Mouse (Mus musculus): ENCODE data around the gene Pknox1.

Pknox1 gene

DNA sequence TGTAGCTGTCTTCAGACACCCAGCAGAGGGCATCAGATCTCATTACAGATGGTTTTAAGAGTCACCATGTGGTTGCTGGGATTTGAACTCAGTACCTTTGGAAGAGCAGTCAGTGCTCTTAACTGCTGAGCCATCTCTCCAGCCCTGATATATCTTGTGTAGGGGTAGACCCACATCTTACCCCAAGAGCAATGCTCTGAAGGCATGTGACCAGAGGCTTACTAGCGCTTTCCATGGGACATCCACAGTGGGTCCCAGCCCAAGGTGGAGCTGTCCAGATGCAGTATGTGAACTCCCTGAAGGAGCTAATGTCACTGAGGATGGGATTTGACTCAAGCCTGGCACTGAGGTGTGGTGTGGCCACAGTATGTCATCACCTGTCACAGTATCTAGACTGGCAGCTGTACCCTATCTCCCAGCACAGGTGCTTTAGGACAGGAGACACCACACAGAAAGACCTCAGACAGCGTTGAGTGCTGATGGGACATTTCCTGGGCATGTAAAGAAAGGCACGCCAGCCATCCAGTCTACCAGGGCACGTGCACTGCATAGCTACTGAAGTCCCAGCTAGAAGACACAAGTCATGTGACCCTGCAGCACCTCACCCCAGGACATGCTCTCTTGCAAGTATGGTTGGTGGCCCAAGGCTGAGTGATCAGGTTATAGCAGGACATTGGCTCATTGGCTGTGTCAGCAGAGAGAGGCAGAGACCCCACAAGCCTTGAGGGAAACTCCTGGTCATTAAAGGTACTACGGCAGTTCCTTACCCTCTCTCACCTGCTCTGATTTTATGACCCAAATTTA lies 81.9 kb downstream of the Pknox1 start:
- DNase-seq (ENCODE audit: low read depth, low spot score), result no peak

DNA sequence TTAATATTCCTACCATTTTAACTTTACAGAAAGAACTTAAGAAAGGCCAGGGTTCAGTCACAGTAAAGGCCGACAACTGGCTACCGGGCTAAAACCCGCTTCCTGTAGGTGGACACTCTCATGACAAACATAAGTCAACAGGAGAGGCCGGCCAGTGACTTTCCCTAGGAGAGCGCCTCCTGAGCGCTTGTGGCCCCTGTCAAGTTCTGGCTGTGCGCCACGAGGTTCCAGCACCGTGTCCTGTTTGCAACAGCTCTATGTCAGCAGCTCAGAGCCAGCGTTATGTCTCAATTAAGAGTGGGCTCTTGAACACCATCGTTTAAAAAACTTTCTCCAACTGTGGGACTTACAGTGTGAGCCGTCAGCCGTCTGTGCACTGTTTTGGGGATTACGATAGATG lies 87.6 kb downstream of the Pknox1 start:
- DNase-seq (ENCODE audit: low read depth, low spot score), result no peak

DNA sequence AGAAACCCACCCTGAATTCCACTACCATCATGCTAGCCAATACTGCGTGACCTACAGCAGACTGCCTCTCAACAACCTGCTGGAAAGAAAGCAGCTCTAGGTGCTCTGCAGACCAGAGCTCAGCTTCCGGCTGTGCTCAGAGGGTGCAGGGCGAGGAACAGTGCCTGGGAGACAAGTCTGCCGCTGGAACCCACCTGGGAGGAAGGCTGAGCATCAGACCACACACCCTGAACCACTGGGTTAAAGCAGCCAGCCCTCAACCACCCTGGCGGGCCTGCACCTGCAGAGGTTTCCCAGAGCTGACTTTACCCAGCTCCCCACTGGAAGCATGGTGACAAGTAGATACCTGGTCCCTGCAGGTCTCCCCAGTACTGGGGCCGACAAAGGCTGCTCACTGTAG lies 88.7 kb downstream of the Pknox1 start:
- DNase-seq (ENCODE audit: low read depth, low spot score), result no peak

DNA sequence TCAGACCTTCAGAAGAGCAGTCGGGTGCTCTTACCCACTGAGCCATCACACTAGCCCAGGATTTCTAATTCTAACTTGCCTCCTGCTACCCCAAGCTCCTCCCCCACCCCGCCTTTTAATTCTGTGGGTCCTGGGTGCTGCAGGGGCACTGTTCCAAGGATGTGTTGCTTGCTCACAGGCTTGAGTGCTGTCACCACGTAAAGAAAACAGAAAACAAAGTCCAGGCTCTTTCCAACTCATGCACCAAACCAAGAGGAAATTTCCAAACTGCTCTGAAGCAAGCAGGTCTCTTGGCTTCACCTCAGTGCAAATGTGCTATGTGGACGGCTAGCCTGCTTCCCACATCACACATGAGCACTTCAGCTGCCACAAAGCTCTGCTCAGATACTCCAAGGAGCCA lies 90.8 kb downstream of the Pknox1 start:
- DNase-seq (ENCODE audit: low read depth, low spot score), result no peak

DNA sequence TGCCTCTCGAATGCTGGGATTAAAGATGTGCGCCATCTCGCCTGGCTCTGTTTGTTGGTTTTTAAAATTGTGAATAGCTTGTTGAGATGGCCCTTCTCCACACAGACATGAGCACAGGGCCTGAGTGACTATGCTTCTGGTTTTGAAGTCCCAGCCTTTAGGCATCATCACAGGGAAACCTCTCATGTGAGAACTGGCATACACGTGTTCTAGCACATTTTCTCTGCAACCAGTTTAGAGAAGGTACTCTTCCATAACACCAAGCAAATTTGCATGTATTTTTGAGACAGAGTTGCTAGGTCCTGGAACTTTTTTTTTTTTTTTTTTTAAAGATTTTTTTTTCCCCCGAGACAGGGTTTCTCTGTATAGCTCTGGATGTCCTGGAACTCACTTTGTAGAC lies 92.1 kb downstream of the Pknox1 start:
- no peak for DNase-seq (ENCODE audit: low read depth, low spot score)
